Mouse (Mus musculus): ENCODE measurements around the gene Erf.

Gene Erf

GRCm38 (mm10) chr7:25238829-25239623 lies 11.5 kb downstream of the Erf start:
- DNase-seq (ENCODE audit: low read depth, low spot score): no peak

GRCm38 (mm10) chr7:25238015-25238706 lies 12.4 kb downstream of the Erf start:
- peak; percentile 88 for DNase-seq (ENCODE audit: low read depth, low spot score)

- peak; percentile 87 for DNase-seq (ENCODE audit: low read depth, low spot score)
These were observed 13.1 kb downstream of the Erf start, which contains the start of gene Gsk3a for GRCm38 (mm10) chr7:25237249-25238014. Gene Gsk3a, minus strand, starts transcription at chr7:25237851.

- no peak for DNase-seq (ENCODE audit: low read depth, low spot score)
These were observed 15.0 kb downstream of the Erf start for GRCm38 (mm10) chr7:25235526-25235925.

GRCm38 (mm10) chr7:25233061-25233460 lies 17.5 kb downstream of the Erf start:
- no peak for DNase-seq (ENCODE audit: low read depth, low spot score)

- no peak for DNase-seq (ENCODE audit: low read depth, low spot score)
These were observed 18.4 kb downstream of the Erf start for GRCm38 (mm10) chr7:25232101-25232648.

GRCm38 (mm10) chr7:25230690-25231285 lies 19.8 kb downstream of the Erf start:
- DNase-seq (ENCODE audit: low read depth, low spot score): no peak

GRCm38 (mm10) chr7:25227523-25228300 lies 22.8 kb downstream of the Erf start:
- no peak for DNase-seq (ENCODE audit: low read depth, low spot score)

GRCm38 (mm10) chr7:25222275-25222967 lies 28.1 kb downstream of the Erf start:
- no peak for DNase-seq (ENCODE audit: low read depth, low spot score)

GRCm38 (mm10) chr7:25221102-25221883 lies 29.3 kb downstream of the Erf start, which contains the start of gene Zfp526:
Gene Zfp526, plus strand, starts transcription at chr7:25221425.
- peak; percentile 91 for DNase-seq (ENCODE audit: low read depth, low spot score)

GRCm38 (mm10) chr7:25220457-25221101 lies 30.0 kb downstream of the Erf start, which contains the start of gene Dedd2:
Gene Dedd2, minus strand, starts transcription at chr7:25220615.
- DNase-seq (ENCODE audit: low read depth, low spot score): no peak

GRCm38 (mm10) chr7:25219756-25220456 lies 30.7 kb downstream of the Erf start:
- DNase-seq (ENCODE audit: low read depth, low spot score): peak; percentile 91

- DNase-seq (ENCODE audit: low read depth, low spot score): no peak
These were observed 31.2 kb downstream of the Erf start for GRCm38 (mm10) chr7:25219416-25219750.

- DNase-seq (ENCODE audit: low read depth, low spot score): peak; percentile 59
These were observed 31.7 kb downstream of the Erf start for GRCm38 (mm10) chr7:25218705-25219415.

- DNase-seq (ENCODE audit: low read depth, low spot score): no peak
These were observed 32.7 kb downstream of the Erf start for GRCm38 (mm10) chr7:25217653-25218395.

GRCm38 (mm10) chr7:25214172-25214571 lies 36.4 kb downstream of the Erf start:
- DNase-seq (ENCODE audit: low read depth, low spot score): no peak

- no peak for DNase-seq (ENCODE audit: low read depth, low spot score)
These were observed 37.5 kb downstream of the Erf start for GRCm38 (mm10) chr7:25213099-25213498.

All from WW6 (cell line).